Mouse (Mus musculus) heart, adult 2 months (tissue): ENCODE results near the gene Efcab8.

Experiments
- CTCF ChIP-seq: fragments of 200-600 bp; IDR thresholded peaks from 2 replicates; pipeline ENCODE4 v1.8.1; 2022; ENCODE audit warnings: antibody characterized with exemption, mild to moderate bottlenecking, moderate library complexity
- EP300 ChIP-seq: fragments of 200-500 bp; IDR thresholded peaks from 2 replicates; pipeline ENCODE4 v1.6.1; 2011; ENCODE audit warnings: low read depth, low read length, control low read depth; ENCODE audit not compliant: insufficient read depth
- POLR2A ChIP-seq: fragments of 200-500 bp; IDR thresholded peaks from 2 replicates; pipeline ENCODE4 v1.6.1; 2011; ENCODE audit warnings: mild to moderate bottlenecking, low read depth, low read length, control low read depth; ENCODE audit not compliant: insufficient read depth

DNA sequence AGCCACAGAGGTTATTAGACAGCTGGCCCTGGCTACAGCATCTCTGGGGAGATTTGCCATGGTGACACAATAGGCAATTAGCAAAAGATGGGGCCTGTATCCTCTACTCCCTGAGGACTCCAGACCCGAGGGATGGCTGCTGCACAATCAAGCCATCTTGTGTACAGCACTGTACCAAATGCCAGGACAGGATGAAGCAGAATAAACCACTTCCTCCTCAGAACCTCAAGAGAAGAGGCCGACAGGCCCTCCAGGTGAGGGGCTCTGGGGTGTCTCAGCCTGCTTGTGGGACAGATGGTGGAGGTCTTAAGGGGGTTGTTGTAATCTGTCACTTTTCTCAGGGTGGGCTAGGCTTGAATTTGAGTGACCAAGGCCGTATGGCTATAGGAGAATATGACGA lies 45.7 kb upstream of the Efcab8 start:
- TF ChIP-seq CTCF (no peak), EP300 (no peak), POLR2A (no peak)
